Mouse (Mus musculus): ENCODE measurements around the gene Adgra3. TPM values are rescaled to one million over a fixed set of nuclear protein-coding genes. Genes with fewer than 3 reads are reported as not detected.
A peak's percentile ranks its signal among the peaks of the same experiment; 100 is the strongest.

The Adgra3 gene
- polyA plus RNA-seq, 1 experiment from 2014 or later, result 59.5 TPM

- no peak for ATAC-seq (ENCODE audit: insufficient number of reproducible peaks, low FRiP score, low TSS enrichment, low read depth)
- peaks cover 2% of the 10 kb centered on the region; the same call in 1 of the 2 replicates for H3K36me3 ChIP-seq (ENCODE audit: control insufficient read depth, insufficient read depth, low read length)
- H3K4me2 ChIP-seq (ENCODE audit: low read depth, severe bottlenecking), result no peak overlapping the region
- 94% methylated on average over 9 of the region's 9 CpGs for WGBS
- H3K9me3 ChIP-seq (ENCODE audit: control insufficient read depth, low read length), result no peaks in the 10 kb centered on the region
- no peaks in the 10 kb centered on the region for H3K27me3 ChIP-seq (ENCODE audit: control insufficient read depth, insufficient read depth, low read length)
- DNase-seq (ENCODE audit: low spot score), result no peak
- H3K27ac ChIP-seq (replicated peaks; ENCODE audit: low read depth, low read length), result no peak overlapping the region
- no peak overlapping the region for H3K9ac ChIP-seq (ENCODE audit: low read length)
- no peaks in the 10 kb centered on the region for H3K4me1 ChIP-seq (ENCODE audit: control insufficient read depth, insufficient read depth, low read length)
- no peak overlapping the region for H3K4me3 ChIP-seq (ENCODE audit: low read depth, low read length)
Measured at GRCm38 (mm10) chr5:50006915-50007658, 51.7 kb downstream of the Adgra3 start.

GRCm38 (mm10) chr5:50002269-50002668 lies 56.5 kb downstream of the Adgra3 start:
- Histone ChIP-seq H3K4me3 (ENCODE audit: low read depth, low read length) (no peak overlapping the region), H3K27ac (replicated peaks; ENCODE audit: low read depth, low read length) (no peak overlapping the region), H3K4me1 (ENCODE audit: control insufficient read depth, insufficient read depth, low read length) (no peaks in the 10 kb centered on the region), H3K36me3 (ENCODE audit: control insufficient read depth, insufficient read depth, low read length) (peaks cover 6% of the 10 kb centered on the region; the same call in 1 of the 2 replicates), H3K27me3 (ENCODE audit: control insufficient read depth, insufficient read depth, low read length) (no peaks in the 10 kb centered on the region), H3K9me3 (ENCODE audit: control insufficient read depth, low read length) (no peaks in the 10 kb centered on the region), H3K9ac (ENCODE audit: low read length) (no peak overlapping the region), H3K4me2 (ENCODE audit: low read depth, severe bottlenecking) (no peak overlapping the region)
- WGBS, result 86% methylated on average over 6 of the region's 6 CpGs
- DNase-seq (ENCODE audit: low spot score) (peak; percentile 39), ATAC-seq (ENCODE audit: insufficient number of reproducible peaks, low FRiP score, low TSS enrichment, low read depth) (no peak)

- 84% methylated on average over 9 of the region's 9 CpGs for WGBS
- no peak overlapping the region for H3K27ac ChIP-seq (replicated peaks; ENCODE audit: low read depth, low read length)
- H3K27me3 ChIP-seq (ENCODE audit: control insufficient read depth, insufficient read depth, low read length), result no peaks in the 10 kb centered on the region
- H3K4me3 ChIP-seq (ENCODE audit: low read depth, low read length), result no peak overlapping the region
- no peak overlapping the region for H3K9ac ChIP-seq (ENCODE audit: low read length)
- H3K36me3 ChIP-seq (ENCODE audit: control insufficient read depth, insufficient read depth, low read length), result peaks cover 4% of the 10 kb centered on the region; the same call in 1 of the 2 replicates
- DNase-seq (ENCODE audit: low spot score) (no peak), ATAC-seq (ENCODE audit: insufficient number of reproducible peaks, low FRiP score, low TSS enrichment, low read depth) (no peak)
- H3K4me2 ChIP-seq (ENCODE audit: low read depth, severe bottlenecking), result no peak overlapping the region
- no peaks in the 10 kb centered on the region for H3K9me3 ChIP-seq (ENCODE audit: control insufficient read depth, low read length)
- H3K4me1 ChIP-seq (ENCODE audit: control insufficient read depth, insufficient read depth, low read length), result no peaks in the 10 kb centered on the region
Measured at GRCm38 (mm10) chr5:49999764-50000163, 59.0 kb downstream of the Adgra3 start.

GRCm38 (mm10) chr5:49997019-49997418 lies 61.8 kb downstream of the Adgra3 start:
- H3K9me3 ChIP-seq (ENCODE audit: control insufficient read depth, low read length), result no peaks in the 10 kb centered on the region
- H3K4me3 ChIP-seq (ENCODE audit: low read depth, low read length), result no peak overlapping the region
- no peak overlapping the region for H3K27ac ChIP-seq (replicated peaks; ENCODE audit: low read depth, low read length)
- no peak overlapping the region for H3K9ac ChIP-seq (ENCODE audit: low read length)
- DNase-seq (ENCODE audit: low spot score), result no peak
- no peaks in the 10 kb centered on the region for H3K4me1 ChIP-seq (ENCODE audit: control insufficient read depth, insufficient read depth, low read length)
- H3K36me3 ChIP-seq (ENCODE audit: control insufficient read depth, insufficient read depth, low read length), result peaks cover 4% of the 10 kb centered on the region; the same call in 1 of the 2 replicates
- ATAC-seq (ENCODE audit: insufficient number of reproducible peaks, low FRiP score, low TSS enrichment, low read depth), result no peak
- WGBS, result 88% methylated on average over 6 of the region's 6 CpGs
- H3K27me3 ChIP-seq (ENCODE audit: control insufficient read depth, insufficient read depth, low read length), result no peaks in the 10 kb centered on the region
- no peak overlapping the region for H3K4me2 ChIP-seq (ENCODE audit: low read depth, severe bottlenecking)

- no peak for ATAC-seq (ENCODE audit: insufficient number of reproducible peaks, low FRiP score, low TSS enrichment, low read depth)
- H3K27ac ChIP-seq (replicated peaks; ENCODE audit: low read depth, low read length), result no peak overlapping the region
Measured at GRCm38 (mm10) chr5:49996457-49996856, 62.3 kb downstream of the Adgra3 start.

GRCm38 (mm10) chr5:49990737-49991323 lies 68.0 kb downstream of the Adgra3 start:
- DNase-seq (ENCODE audit: low spot score), result no peak
- Histone ChIP-seq H3K27me3 (ENCODE audit: control insufficient read depth, insufficient read depth, low read length) (no peaks in the 10 kb centered on the region), H3K9me3 (ENCODE audit: control insufficient read depth, low read length) (no peaks in the 10 kb centered on the region), H3K4me1 (ENCODE audit: control insufficient read depth, insufficient read depth, low read length) (no peaks in the 10 kb centered on the region), H3K9ac (ENCODE audit: low read length) (no peak overlapping the region), H3K4me3 (ENCODE audit: low read depth, low read length) (no peak overlapping the region), H3K27ac (replicated peaks; ENCODE audit: low read depth, low read length) (no peak overlapping the region), H3K36me3 (ENCODE audit: control insufficient read depth, insufficient read depth, low read length) (no peaks in the 10 kb centered on the region; the same call in 1 of the 2 replicates), H3K4me2 (ENCODE audit: low read depth, severe bottlenecking) (no peak overlapping the region)
- 0 out of 2 replicates have a peak, but pooled peaks have one; percentile 31 for ATAC-seq (ENCODE audit: insufficient number of reproducible peaks, low FRiP score, low TSS enrichment, low read depth)
- 86% methylated on average over 8 of the region's 8 CpGs for WGBS

More at GRCm38 (mm10) chr5:49996457-49996856, 62.3 kb downstream of the Adgra3 start:
- Histone ChIP-seq H3K4me3 (ENCODE audit: low read depth, low read length) (no peak overlapping the region), H3K9me3 (ENCODE audit: control insufficient read depth, low read length) (no peaks in the 10 kb centered on the region), H3K36me3 (ENCODE audit: control insufficient read depth, insufficient read depth, low read length) (peaks cover 4% of the 10 kb centered on the region; the same call in 1 of the 2 replicates), H3K9ac (ENCODE audit: low read length) (no peak overlapping the region; the same call in 1 of the 2 replicates), H3K4me1 (ENCODE audit: control insufficient read depth, insufficient read depth, low read length) (no peaks in the 10 kb centered on the region), H3K27me3 (ENCODE audit: control insufficient read depth, insufficient read depth, low read length) (no peaks in the 10 kb centered on the region), H3K4me2 (ENCODE audit: low read depth, severe bottlenecking) (no peak overlapping the region)
- 67% methylated on average over 11 of the region's 11 CpGs for WGBS
- DNase-seq (ENCODE audit: low spot score), result no peak

GRCm38 (mm10) chr5:49988015-49988798 lies 70.6 kb downstream of the Adgra3 start:
- ATAC-seq (ENCODE audit: insufficient number of reproducible peaks, low FRiP score, low TSS enrichment, low read depth), result no peak

GRCm38 (mm10) chr5:49980727-49981126 lies 78.1 kb downstream of the Adgra3 start:
- no peak overlapping the region for H3K4me3 ChIP-seq (ENCODE audit: low read depth, low read length)
- DNase-seq (ENCODE audit: low spot score) (no peak), ATAC-seq (ENCODE audit: insufficient number of reproducible peaks, low FRiP score, low TSS enrichment, low read depth) (no peak)
- H3K9ac ChIP-seq (ENCODE audit: low read length), result no peak overlapping the region
- H3K4me1 ChIP-seq (ENCODE audit: control insufficient read depth, insufficient read depth, low read length), result no peaks in the 10 kb centered on the region
- H3K27ac ChIP-seq (replicated peaks; ENCODE audit: low read depth, low read length), result no peak overlapping the region
- H3K27me3 ChIP-seq (ENCODE audit: control insufficient read depth, insufficient read depth, low read length), result no peaks in the 10 kb centered on the region
- 72% methylated on average over 5 of the region's 5 CpGs for WGBS
- H3K9me3 ChIP-seq (ENCODE audit: control insufficient read depth, low read length), result no peaks in the 10 kb centered on the region
- H3K36me3 ChIP-seq (ENCODE audit: control insufficient read depth, insufficient read depth, low read length), result peaks cover 9% of the 10 kb centered on the region
- no peak overlapping the region for H3K4me2 ChIP-seq (ENCODE audit: low read depth, severe bottlenecking)

More at GRCm38 (mm10) chr5:49988015-49988798, 70.6 kb downstream of the Adgra3 start:
- WGBS, result 86% methylated on average over 10 of the region's 10 CpGs
- H3K9me3 ChIP-seq (ENCODE audit: control insufficient read depth, low read length), result no peaks in the 10 kb centered on the region
- DNase-seq (ENCODE audit: low spot score), result no peak
- H3K4me2 ChIP-seq (ENCODE audit: low read depth, severe bottlenecking), result no peak overlapping the region
- no peak overlapping the region for H3K27ac ChIP-seq (replicated peaks; ENCODE audit: low read depth, low read length)
- H3K9ac ChIP-seq (ENCODE audit: low read length), result no peak overlapping the region
- no peaks in the 10 kb centered on the region for H3K36me3 ChIP-seq (ENCODE audit: control insufficient read depth, insufficient read depth, low read length)
- no peaks in the 10 kb centered on the region for H3K4me1 ChIP-seq (ENCODE audit: control insufficient read depth, insufficient read depth, low read length)
- H3K27me3 ChIP-seq (ENCODE audit: control insufficient read depth, insufficient read depth, low read length), result no peaks in the 10 kb centered on the region
- no peak overlapping the region for H3K4me3 ChIP-seq (ENCODE audit: low read depth, low read length)

Measured in limb, embryonic 11.5 days (tissue).